Mouse (Mus musculus) heart, postnatal 36 days (tissue): ENCODE measurements around the gene Sipa1l3. TPM values are rescaled to one million over a fixed set of nuclear protein-coding genes. Genes with fewer than 3 reads are reported as not detected.
A peak's percentile ranks its signal among the peaks of the same experiment; 100 is the strongest.

Experiments used
- DNase-seq, 2 experiments: peaks; one replicate each; pipeline ENCODE4 v3.0.0; 2021 to 2022
- intact Hi-C: fragments of 180-260 bp; cut with DNase I; formaldehyde crosslinking; loops from one replicate; pipeline ENCODE4 v1.15.1; 2025
- total RNA-seq, 2 experiments: library from RNA; stranded (reverse); gene quantifications; 2 replicates each; pipeline ENCODE4 v1.2.3; 2021

Sipa1l3 gene
- total RNA-seq, 2 experiments from 2014 or later: 8.4 to 9.7 TPM

DNA sequence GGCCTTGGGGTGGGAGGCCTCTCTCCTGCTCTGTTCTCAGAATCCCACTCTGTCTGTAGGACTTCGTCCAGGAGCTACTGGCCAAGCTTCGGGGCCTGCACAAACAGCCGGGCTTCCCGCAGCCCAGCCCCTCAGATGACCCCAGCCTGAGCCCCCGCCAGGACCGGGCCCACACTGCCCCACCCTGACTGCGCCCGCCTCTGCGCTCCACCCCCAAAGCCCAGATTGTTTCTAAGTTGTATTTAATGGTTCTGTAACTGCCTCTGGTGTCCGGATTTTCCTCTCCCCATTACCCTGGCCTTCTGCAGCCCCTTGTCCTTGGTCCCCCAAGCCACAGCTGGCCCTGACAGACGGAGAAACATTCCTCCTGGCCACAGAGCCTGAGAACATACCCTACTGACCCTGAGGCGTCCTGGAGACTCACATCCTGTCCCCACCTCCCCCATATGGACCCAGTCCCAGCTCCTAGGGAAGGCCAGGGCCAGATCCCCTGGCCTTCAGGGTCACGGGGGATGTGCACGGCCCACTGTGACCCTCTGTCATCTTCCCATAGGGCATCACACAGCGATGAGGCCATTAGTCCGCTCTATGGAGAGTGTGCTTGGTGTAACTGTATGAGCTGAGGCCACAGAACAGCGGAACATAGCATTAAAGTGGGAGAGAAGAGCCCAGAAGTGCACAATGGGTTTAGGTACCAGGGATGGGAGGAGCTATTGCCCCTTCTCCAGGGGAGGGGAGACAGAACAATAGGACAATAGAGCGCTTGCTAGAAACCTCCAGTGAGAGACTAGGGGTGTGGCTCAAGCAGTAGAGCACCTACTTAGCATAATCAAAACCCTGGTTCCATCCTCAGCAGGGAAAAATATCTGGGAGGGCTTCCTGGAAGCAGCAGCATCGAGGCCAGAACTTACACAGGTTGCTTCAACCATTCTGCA, 225.0 kb downstream of the Sipa1l3 start:
- peak; percentile 49 to 62 for DNase-seq
- intact Hi-C loops: loop anchor here (10.0 kb wide), 1 partner anchor 319 kb away; no protein-coding TSS in a partner anchor

DNA sequence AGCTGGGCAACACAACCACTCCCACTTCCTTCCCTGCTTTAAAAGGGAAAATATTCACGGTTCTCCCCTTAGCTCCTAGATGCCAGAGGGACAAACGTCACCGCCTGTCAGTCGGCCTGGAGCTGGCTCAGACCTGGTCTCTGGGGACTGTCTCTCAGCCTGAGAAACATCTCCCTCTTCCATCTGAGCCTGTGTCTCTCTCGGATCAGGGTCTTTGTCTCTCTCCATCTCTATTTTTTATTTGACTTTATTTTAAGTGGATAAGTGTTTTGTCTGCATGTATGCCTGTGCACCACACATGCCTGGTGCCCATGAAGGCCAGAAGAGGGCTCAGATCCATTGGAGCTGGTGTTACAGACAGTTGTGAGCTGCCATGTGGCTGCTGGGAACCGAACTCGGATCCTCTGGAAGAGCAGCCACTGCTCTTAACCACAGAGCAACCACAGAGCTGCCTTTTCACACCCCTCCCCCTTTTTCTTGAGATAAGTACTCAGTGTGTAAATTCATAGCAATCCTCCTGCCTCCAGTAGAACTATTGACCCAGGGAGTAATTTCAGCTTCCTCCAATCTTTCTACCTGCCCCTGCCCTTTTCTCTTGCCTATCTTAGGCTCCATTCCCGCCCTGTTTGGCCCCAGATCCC, 225.9 kb downstream of the Sipa1l3 start:
- peak; percentile 62 to 66 for DNase-seq
- intact Hi-C loops: loop anchor here (10.0 kb wide), 1 partner anchor 318 kb away; no protein-coding TSS in a partner anchor

DNA sequence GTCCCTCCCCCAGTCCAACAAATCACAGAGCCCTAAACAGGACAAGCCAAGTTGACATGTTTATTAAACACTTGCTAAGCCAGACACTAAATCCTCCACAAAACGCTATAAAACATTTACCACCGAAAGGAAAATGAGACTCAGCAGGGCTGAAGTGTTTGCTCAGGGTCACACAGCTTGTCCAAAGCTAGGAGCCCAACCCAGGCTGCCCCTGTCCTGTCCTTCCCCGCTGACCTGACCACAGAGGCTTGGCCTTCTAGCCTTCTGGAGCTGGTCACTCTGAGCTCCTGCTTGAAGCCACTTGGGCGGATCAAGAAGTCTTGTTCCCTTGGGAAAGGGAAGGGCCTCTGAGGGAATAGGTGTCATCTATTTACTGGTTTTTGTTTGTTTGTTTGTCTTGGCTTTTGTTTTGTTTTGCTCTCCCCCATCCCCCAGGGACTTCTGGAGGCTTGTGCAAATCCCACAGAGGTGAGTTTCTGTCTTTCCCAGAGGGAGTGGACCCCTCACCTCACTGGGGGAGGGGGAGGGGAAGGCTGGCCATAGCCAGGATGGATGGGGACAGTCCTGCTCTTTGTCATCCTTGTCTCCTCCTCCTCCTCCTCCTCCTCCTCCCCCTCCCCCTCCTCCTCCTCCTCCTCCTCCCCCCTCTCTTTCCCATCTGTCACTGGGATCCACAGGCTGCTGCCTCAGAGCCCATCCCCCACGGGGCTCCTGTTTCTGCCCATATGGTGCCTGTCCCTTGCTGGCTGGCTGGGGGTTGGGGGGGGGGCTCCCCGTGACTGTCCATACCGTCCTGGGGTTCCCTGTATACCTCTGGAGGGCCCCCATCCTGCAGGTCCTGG, 226.6 kb downstream of the Sipa1l3 start:
- intact Hi-C loops: loop anchor here (10.0 kb wide), 1 partner anchor 317 kb away; no protein-coding TSS in a partner anchor
- DNase-seq: peak in 1 of 2 experiments; percentile 26

DNA sequence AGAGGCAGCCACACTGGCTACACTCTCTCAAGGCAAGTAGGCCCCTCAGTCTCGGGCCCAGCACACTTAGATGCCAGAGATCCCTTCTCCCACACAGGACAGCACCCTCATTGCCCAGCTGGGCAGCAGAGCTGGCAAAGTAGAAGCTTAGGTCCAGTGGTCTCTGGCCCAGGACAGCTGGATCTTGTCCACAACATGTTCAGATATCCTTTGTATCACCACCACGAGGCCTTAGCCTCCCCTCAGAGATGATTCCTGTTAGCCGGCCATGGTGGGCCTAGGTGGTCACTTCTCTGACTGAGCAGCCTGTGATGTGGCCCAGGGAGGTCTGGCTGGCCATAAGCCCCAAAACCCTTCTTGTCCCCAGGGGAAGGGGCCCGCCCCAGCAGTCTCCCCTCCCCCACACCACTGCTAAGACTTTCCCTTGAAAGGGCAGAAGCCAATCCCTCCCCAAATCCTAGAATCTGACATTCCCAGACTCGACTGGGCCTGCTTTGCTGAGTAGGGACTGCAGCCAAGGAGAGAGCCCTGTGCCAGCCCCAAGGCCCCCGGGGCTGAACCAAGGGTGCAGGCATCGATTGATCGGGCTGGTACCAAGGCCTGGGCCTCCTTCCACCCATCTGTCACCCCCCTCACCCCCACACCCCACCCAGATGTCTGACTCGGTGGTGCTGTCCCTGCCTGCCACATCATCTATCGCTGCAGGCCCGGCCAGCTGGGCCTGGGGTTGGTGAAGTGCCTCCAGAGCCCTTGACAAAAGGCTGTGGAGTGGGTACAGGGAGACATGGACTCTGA, 227.6 kb downstream of the Sipa1l3 start:
- intact Hi-C loops: loop anchor here (10.0 kb wide), 1 partner anchor 316 kb away; no protein-coding TSS in a partner anchor
- no peak for DNase-seq

- intact Hi-C loops: loop anchor here (10.0 kb wide), 1 partner anchor 315 kb away; no protein-coding TSS in a partner anchor
- no peak for DNase-seq
These were observed 228.6 kb downstream of the Sipa1l3 start for GRCm38 (mm10) chr7:29289856-29290255.

DNA sequence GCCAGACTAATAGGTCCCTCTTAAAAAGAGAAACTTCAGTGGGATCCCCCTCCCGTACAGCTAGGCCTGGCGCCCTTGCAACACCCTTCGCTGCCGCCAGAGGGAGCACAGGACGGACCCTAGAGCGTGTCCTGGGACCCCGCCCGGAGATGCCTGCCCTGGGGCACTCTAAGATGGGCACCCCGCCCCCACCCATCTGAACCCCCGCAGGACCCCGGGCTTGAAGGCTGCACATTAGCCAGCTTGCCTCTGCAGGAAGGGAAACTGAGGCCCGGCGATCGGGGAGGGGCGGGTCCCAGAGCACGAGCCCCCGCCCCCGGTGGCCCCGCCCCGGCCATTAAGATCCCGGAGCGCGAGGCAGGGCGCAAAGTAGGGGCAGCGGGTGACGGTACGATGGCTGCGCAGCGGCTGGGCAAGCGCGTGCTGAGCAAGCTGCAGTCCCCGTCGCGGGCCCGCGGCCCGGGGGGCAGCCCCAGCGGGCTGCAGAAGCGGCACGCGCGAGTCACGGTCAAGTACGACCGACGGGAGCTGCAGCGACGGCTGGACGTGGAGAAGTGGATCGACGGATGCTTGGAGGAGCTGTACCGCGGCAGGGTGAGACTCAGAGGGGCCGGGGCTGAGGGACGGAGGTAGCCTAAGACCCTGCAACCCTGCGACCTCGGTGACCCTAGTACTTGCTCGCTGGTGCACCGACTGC, 229.4 kb downstream of the Sipa1l3 start, which contains the start of gene Ppp1r14a:
Gene Ppp1r14a, plus strand, starts transcription at position 367 of the 697 bp plus-strand sequence.
- peak; percentile 87 for DNase-seq
- intact Hi-C loops: no loop called here

GRCm38 (mm10) chr7:29288079-29288478, 230.4 kb downstream of the Sipa1l3 start:
- no peak for DNase-seq
- intact Hi-C loops: no loop called here

DNA sequence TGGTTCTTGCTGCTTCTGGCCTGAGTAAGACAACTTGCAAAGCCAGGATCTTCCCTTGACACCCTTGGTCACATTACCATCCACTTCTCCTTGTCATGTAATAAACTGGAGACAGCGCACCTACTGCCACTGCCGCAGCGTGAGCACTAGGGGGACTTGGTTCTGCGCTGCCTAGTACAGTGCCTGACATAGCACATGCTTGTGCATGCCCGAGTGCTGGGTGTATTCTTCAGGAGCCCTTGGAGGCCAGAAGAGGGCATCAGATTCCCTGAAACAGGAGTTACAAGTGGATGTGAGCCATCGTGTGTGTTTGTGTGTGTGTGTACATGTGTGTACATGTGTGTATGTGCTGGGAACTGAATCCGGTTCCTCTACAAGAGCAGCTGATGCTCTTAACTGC, 231.0 kb downstream of the Sipa1l3 start:
- intact Hi-C loops: no loop called here
- no peak for DNase-seq

- intact Hi-C loops: no loop called here
- no peak for DNase-seq
These were observed 233.9 kb downstream of the Sipa1l3 start for GRCm38 (mm10) chr7:29284523-29284922.

DNA sequence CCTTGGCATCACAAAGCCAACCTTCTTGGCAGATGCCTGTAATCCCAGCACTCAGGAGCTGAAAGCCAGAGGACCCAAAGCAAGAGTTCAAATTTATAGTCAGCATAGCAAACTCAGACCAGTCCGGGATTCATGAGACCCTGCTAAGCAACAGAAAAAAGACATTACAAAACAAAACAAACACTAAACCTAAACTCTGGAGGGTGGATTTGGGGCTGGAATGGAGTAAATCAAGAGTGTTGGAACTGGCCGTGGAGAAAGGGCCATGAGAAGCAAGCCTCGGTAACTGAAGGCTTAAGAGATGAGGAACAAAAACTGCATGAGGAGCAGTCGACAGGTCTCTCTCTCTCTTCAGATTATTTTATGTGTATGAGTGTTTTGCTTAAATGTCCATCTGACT, 234.6 kb downstream of the Sipa1l3 start:
- intact Hi-C loops: no loop called here
- no peak for DNase-seq

DNA sequence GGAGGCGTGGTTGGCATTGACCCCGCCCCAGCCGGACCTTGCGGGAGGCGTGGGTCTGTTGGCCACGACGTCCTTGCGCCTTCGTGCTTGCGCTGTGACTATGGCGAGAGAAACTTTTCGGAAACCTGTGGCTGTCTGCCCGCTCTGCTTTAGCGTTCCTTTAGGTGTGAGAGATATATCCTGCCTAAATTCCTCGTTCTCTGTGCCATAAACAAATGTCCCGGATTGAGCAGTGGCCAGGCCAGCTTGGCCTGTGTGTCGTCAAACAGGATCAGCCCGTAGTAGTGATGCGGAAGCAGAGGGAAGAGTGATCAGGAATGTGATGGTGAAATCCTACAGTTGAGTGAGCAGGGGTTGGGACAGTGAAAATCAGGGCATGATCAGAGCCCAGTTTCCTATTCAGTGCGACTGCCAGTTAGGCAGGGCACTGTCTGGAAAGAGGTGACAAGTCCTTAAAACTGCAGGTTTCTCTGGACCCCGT, 236.3 kb downstream of the Sipa1l3 start:
- intact Hi-C loops: no loop called here

DNA sequence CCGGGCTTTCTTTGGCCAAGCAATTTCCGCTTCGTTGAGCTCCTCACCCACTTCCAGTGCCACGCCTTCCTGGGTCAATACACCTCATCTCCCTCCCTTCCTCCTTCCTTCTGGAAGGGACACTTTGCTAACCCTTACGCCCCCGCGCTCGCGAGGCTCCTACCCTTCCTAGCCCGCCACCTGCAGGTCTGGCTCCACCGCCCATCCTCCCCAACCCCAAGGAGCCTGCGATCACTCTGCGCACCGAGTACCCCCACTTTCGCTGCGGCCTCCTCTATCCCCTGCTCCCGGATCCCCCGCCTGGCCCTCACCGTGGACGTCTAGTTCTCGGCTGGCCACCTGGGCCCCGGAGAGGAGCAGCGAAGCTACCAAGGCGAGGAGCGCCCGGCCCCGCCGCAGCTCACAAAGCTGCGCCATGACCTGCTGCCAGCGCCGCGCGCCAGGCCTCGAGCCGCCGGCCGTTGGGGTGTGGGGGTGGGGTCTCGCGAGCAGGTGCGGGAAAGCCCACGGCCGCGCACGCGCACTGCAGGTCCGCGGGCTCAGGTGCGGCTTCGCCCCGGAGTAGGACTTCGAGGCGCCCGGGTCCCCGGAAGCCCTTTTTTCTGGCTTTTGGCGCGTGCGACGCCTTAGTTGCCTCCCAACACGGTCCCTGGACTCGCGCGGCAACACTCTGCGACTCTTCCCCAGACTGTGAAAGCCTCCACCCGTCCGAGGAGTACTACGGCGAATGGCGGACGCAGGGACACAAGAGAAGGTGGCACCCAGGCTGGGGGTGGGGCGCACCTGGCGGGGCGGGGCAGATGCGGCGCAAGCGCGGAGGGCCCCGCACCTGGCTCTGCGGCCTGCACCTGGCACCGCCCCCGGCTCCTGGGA, 237.0 kb downstream of the Sipa1l3 start, which contains the start of gene Spint2:
Gene Spint2, minus strand, starts transcription at position 712 of the 873 bp plus-strand sequence.
- peak; percentile 53 to 55 for DNase-seq
- intact Hi-C loops: no loop called here

More for the DNA sequence above, 236.3 kb downstream of the Sipa1l3 start:
- DNase-seq: no peak

GRCm38 (mm10) chr7:29280801-29281200, 237.6 kb downstream of the Sipa1l3 start:
- intact Hi-C loops: no loop called here
- DNase-seq: no peak

DNA sequence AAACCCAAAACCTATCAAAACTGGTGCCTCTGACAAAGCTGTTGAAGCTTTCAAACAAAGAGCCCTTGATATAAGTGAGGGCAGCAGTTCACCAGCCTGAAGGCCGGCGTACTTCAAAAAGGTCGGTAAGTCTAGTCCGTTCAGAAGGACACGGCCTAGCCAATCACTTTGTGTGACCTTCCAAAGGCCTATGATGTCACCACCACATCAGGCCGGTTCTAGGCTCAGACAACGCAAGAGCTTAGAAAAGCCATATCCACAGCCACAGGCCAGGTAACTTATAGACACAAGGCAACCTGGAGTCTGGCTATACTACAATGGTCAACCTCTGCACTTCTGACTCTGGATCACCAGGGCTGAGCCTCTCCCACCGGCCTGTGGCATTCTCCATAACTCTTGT, 238.5 kb downstream of the Sipa1l3 start:
- DNase-seq: no peak
- intact Hi-C loops: no loop called here

GRCm38 (mm10) chr7:29279261-29279660, 239.2 kb downstream of the Sipa1l3 start:
- DNase-seq: no peak
- intact Hi-C loops: no loop called here

DNA sequence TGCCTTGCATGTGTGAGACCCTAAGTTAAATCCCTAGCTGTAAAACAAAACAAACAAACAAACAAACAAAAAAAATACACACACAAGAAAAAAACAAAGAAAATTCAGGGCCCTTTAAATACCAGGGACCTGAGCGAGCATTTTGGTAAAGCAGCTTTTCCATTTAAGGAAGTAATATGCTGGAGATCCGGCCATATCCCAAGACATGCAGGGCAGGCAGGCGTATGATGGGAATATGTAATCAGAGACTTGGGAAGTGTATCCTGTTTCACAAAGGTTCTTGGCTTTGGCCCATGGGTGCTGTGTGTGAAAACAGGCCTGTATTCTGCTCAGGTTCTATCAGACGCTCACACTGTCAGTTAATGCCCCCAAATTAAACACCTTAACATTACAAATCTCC, 240.9 kb downstream of the Sipa1l3 start:
- DNase-seq: no peak
- intact Hi-C loops: no loop called here

DNA sequence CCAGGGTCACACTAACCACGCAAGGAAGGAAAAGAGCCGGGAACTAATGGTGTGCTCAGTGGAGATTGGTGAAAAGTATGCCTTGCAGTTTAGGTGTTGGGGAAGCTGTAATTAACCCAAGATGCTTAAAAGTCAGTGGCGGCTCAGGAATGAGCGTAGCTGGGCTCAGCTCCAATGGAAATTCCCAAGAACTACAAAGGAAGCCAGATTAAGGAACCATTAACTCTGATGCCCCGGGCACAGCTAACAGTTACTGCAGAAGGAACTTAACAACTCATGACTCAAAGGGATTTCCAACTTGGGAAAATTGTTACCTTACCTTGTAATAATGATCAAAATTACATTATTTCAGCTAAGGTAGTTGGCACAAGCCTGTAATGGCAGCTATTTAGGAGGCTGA, 241.7 kb downstream of the Sipa1l3 start:
- intact Hi-C loops: no loop called here
- no peak for DNase-seq
